Mouse (Mus musculus) urinary bladder, postnatal 10 days (tissue): ENCODE data around the gene Strn3.
"Not testable (repeated sequence)": the region's sequence is repeated elsewhere in the genome, so short reads cannot be mapped to it uniquely, and the experiment has no call there.

Experiments used
- DNase-seq: peaks from one replicate; pipeline ENCODE4 v3.0.0; 2022; ENCODE audit warnings: low spot score

The Strn3 gene

GRCm38 (mm10) chr12:51693419-51693818, 1.7 kb upstream of the Strn3 start:
- no peak for DNase-seq

GRCm38 (mm10) chr12:51692870-51693269, 1.2 kb upstream of the Strn3 start:
- DNase-seq = not testable (repeated sequence)

GRCm38 (mm10) chr12:51690893-51691844, 528 bp downstream of the Strn3 start, which contains the start of gene Ap4s1:
Gene Ap4s1 (plus strand): TSS chr12:51691033.
- peak; percentile 38 for DNase-seq

DNA sequence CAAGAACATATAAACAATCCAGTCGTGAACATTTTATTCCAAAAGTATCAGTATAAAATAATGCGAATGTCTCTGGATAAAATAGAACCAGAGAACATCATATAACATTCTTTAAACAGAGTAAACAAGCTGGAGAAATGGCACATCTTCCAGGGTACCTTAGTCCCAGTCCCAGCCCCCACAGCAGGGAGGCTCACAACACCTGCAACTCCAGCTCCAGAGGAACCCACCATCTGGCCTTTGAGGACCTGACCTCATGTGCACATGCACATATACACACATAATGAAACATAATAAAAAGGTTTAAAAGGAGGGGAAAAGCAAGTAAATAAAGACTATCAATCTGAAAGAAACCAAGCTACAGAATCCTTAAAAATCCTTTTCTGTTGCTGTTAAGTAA, 3.2 kb downstream of the Strn3 start:
- no peak for DNase-seq

DNA sequence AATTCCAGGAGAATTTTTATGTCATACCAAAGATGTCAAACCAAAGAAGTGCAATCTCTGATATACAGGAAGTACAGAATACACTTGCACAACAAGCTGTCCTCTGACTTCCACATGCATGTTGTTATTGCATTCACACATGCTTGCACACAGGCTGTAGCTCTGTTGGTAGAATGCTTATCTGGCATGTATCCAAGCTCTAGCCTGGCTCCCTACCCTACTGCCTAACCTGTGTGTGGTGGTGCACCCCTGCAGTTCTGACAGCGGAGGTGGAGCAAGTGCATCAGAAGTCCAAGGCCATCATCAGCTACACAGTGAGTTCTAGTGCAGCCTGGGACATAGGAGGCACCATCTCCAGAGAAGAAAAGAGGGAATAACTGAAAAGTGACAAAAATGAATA, 12.9 kb downstream of the Strn3 start:
- DNase-seq = no peak

GRCm38 (mm10) chr12:51676442-51676841, 15.3 kb downstream of the Strn3 start:
- no peak for DNase-seq

DNA sequence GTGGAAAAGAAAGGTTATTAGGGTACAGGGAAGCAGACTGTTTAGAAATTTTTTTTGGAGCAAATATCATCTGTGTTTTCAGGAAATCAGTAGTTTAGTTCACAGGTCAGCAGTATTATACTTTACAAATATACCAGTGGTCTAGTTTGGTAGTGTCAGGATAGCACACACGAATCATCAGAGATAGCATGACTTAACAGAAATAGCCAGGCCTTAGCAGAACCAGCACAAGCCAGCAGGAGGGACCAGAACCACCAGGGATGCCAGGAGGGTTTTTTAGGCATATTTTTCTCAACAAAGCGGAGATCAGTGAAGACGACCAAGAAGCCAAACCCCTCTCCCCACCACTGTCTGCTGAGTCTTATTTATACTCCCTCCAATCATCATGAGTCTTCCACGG, 18.4 kb downstream of the Strn3 start:
- no peak for DNase-seq

DNA sequence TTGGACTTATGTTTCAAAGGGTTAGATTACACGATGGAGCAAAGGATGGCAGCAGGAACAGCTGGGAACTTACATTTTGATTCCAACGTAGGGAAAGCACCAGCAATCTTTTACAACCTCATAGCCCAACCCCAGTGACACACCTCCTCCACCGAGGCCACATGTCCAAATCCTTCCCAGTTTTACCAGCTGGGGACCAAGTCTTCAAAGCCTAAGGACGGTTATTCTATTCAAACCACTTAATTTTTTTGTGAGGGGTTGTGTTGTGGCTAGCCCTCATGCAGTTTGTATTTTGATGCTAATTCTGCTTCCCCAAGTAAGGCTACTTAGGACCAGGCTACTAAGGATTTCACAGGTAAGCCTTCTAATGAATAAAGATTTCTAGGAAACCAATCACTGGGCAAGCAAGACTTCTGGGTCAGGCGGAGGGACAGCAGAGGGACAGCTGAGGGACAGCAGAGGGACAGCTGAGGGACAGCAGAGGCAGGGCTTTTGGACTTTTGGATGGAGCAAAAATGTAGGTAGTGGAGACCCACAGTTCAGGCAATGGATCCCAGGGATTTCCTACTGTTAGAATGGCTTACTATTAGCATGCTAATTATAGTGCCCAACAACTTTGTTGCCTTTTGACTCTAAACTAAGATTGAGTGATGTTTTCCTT, 20.3 kb downstream of the Strn3 start:
- DNase-seq = no peak

GRCm38 (mm10) chr12:51666708-51667430, 24.8 kb downstream of the Strn3 start:
- no peak for DNase-seq

DNA sequence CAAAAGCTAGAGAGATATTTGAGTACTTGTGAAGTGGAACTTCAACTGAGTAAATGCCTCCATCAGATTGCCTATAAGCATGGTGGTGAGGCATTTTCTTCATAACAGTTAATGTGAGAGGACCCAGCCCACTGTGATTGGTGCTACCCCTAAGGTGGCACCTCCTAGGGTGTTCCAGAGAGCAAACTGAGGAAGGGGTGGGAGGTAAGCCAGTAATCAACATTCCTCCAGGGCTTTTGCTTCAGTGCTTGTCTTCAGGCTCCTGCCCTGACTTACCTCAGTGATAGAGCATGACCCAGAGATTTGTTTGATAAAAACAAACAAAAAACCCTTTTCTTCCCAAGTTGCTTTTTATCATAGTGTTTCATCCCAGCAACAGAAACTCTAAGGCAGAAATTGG, 27.8 kb downstream of the Strn3 start:
- no peak for DNase-seq

DNA sequence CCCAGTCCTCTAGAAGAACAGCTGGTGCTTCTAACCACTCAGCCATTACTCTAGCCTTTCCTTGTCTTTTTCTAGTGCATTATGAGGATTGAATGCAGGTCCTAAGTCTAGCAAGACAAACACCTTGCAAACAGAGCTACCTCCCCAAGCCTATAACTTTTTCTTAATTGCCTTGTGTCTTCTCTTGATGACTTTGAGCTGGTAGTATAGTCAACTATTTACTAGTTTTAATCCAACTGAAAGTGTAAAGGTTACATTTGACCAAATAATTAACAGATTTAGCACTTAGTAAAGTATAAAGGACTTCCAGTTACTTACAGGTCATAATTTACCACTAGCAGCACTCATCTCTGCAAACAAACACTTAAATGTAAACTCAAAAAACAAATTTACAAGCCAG, 28.7 kb downstream of the Strn3 start:
- no peak for DNase-seq

GRCm38 (mm10) chr12:51655944-51656465, 35.7 kb downstream of the Strn3 start:
- no peak for DNase-seq

- not testable (repeated sequence) for DNase-seq
Observed at GRCm38 (mm10) chr12:51649401-51649800, 42.3 kb downstream of the Strn3 start.

- no peak for DNase-seq
Observed at GRCm38 (mm10) chr12:51641871-51642270, 49.8 kb downstream of the Strn3 start.

- DNase-seq = no peak
Observed at GRCm38 (mm10) chr12:51636689-51637470, 54.8 kb downstream of the Strn3 start.

- no peak for DNase-seq
Observed at GRCm38 (mm10) chr12:51636260-51636659, 55.4 kb downstream of the Strn3 start.

DNA sequence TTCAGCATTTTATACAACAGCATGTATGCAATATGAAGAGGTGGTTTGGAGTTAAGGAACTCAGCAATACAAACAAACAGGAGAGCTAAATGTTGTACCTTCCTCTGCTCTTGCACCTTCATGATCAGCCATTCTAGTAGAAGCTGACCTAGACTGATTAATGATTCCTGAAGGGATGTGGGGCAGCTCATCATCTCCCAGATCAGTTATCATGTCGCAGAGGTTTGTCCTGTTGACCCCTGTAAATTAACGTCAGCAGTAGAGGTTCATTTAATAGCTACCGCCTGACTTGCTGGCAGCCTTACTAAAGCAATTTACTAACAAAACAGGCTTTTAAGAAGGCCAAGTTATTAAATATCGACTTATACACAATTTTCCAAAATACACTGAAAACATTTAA, 58.2 kb downstream of the Strn3 start:
- no peak for DNase-seq

- DNase-seq = no peak
Observed at GRCm38 (mm10) chr12:51623366-51623694, 68.4 kb downstream of the Strn3 start.

GRCm38 (mm10) chr12:51622670-51623365, 68.9 kb downstream of the Strn3 start:
- no peak for DNase-seq

DNA sequence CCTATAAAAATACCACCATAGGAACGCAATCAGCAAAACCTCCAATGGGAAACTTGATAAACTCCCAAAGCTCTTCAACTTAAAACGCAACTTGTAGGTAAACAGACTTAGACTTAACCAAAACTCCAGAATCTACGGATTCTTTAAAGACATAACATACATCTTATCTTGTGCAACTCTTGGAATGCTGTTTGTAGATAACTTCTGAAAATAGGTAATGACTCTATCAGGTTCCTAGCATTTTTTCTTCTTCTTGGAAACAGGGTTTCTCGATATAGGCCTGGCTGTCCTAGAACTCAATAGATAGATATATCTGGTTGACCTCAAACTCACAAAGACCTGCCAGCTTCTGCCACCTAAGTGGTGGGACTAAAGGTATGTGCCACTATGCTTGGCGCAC, 70.5 kb downstream of the Strn3 start:
- no peak for DNase-seq

DNA sequence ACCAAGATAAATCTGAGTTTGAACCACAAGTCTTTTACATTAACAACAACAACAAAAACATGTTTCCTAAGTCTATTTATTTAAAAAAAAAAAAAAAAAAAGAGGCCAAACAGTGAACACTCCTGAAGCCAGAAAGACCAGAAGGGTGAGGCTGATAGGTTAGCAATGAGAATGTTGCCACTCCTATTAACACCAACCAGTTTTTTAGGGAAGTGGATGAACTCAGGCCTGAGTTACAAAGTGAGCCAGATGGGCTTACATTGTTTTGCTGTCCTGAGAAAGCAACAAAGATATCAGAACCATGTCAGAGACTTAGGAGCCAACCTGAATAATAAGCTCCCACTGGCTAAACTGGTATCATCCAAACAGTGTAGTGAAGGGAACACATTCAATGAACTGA, 71.1 kb downstream of the Strn3 start:
- DNase-seq = no peak
